Mouse (Mus musculus): ENCODE data around the gene Riox2.
A peak's percentile ranks its signal among the peaks of the same experiment; 100 is the strongest.

Riox2 gene

GRCm38 (mm10) chr16:59471637-59472278 is at the start of gene Riox2:
Gene Riox2 (plus strand): TSS chr16:59471775.
- DNase-seq (ENCODE audit: low read depth, low spot score), result peak; percentile 90

- no peak for DNase-seq (ENCODE audit: low read depth, low spot score)
Observed at GRCm38 (mm10) chr16:59427960-59428359, 43.6 kb upstream of the Riox2 start.

- DNase-seq (ENCODE audit: low read depth, low spot score), result no peak
Observed at GRCm38 (mm10) chr16:59433181-59433580, 38.4 kb upstream of the Riox2 start.

- DNase-seq (ENCODE audit: low read depth, low spot score), result no peak
Observed at GRCm38 (mm10) chr16:59444880-59445559, 26.6 kb upstream of the Riox2 start.

GRCm38 (mm10) chr16:59448181-59448580 is 23.4 kb upstream of the Riox2 start:
- DNase-seq (ENCODE audit: low read depth, low spot score), result no peak

GRCm38 (mm10) chr16:59449092-59449491 is 22.5 kb upstream of the Riox2 start:
- peak; percentile 35 for DNase-seq (ENCODE audit: low read depth, low spot score)

- DNase-seq (ENCODE audit: low read depth, low spot score), result no peak
Observed at GRCm38 (mm10) chr16:59451813-59452212, 19.8 kb upstream of the Riox2 start.

GRCm38 (mm10) chr16:59459259-59459861 is 12.2 kb upstream of the Riox2 start:
- DNase-seq (ENCODE audit: low read depth, low spot score), result peak; percentile 21

- DNase-seq (ENCODE audit: low read depth, low spot score), result no peak
Observed at GRCm38 (mm10) chr16:59463567-59463966, 8.0 kb upstream of the Riox2 start.

GRCm38 (mm10) chr16:59463973-59464372 is 7.6 kb upstream of the Riox2 start:
- no peak for DNase-seq (ENCODE audit: low read depth, low spot score)

- DNase-seq (ENCODE audit: low read depth, low spot score), result peak; percentile 67
Observed at GRCm38 (mm10) chr16:59469846-59470245, 1.7 kb upstream of the Riox2 start.

GRCm38 (mm10) chr16:59472546-59472945 is 971 bp downstream of the Riox2 start:
- no peak for DNase-seq (ENCODE audit: low read depth, low spot score)

GRCm38 (mm10) chr16:59474788-59475187 is 3.2 kb downstream of the Riox2 start:
- peak; percentile 82 for DNase-seq (ENCODE audit: low read depth, low spot score)

- DNase-seq (ENCODE audit: low read depth, low spot score), result no peak
Observed at GRCm38 (mm10) chr16:59477955-59478354, 6.4 kb downstream of the Riox2 start.

- no peak for DNase-seq (ENCODE audit: low read depth, low spot score)
Observed at GRCm38 (mm10) chr16:59487239-59487638, 15.7 kb downstream of the Riox2 start.

GRCm38 (mm10) chr16:59487975-59488548 is 16.5 kb downstream of the Riox2 start:
- DNase-seq (ENCODE audit: low read depth, low spot score), result no peak

- no peak for DNase-seq (ENCODE audit: low read depth, low spot score)
Observed at GRCm38 (mm10) chr16:59493199-59493598, 21.6 kb downstream of the Riox2 start.

- no peak for DNase-seq (ENCODE audit: low read depth, low spot score)
Observed at GRCm38 (mm10) chr16:59497947-59498346, 26.4 kb downstream of the Riox2 start.

- no peak for DNase-seq (ENCODE audit: low read depth, low spot score)
Observed at GRCm38 (mm10) chr16:59499180-59499579, 27.6 kb downstream of the Riox2 start.

GRCm38 (mm10) chr16:59509830-59510229 is 38.3 kb downstream of the Riox2 start:
- DNase-seq (ENCODE audit: low read depth, low spot score), result no peak

- DNase-seq (ENCODE audit: low read depth, low spot score), result no peak
Observed at GRCm38 (mm10) chr16:59515169-59515568, 43.6 kb downstream of the Riox2 start.

GRCm38 (mm10) chr16:59516965-59517364 is 45.4 kb downstream of the Riox2 start:
- DNase-seq (ENCODE audit: low read depth, low spot score), result no peak
